Mouse (Mus musculus): ENCODE results near the gene Lin37. TPM values are rescaled to one million over a fixed set of nuclear protein-coding genes. Genes with fewer than 3 reads are reported as not detected.
A peak's percentile ranks its signal among the peaks of the same experiment; 100 is the strongest.

Gene Lin37
- total and polyA plus RNA-seq, 3 experiments: 4.0 to 38.6 (median 8.3) TPM

- Histone ChIP-seq H3K4me1 (ENCODE audit: control insufficient read depth in 1 of 2, insufficient read depth in 2 of 2) (peaks cover 23 to 29% of the 10 kb centered on the region in 2 experiments), H3K4me2 (ENCODE audit: insufficient read depth, low read depth, poor library complexity, severe bottlenecking) (peak overlapping the region; percentile 52), H3K79me2 (replicated peaks; ENCODE audit: control insufficient read depth, extremely low read depth, insufficient read depth, poor library complexity, severe bottlenecking) (peaks cover 3% of the 10 kb centered on the region), H3K27ac (ENCODE audit: insufficient read depth, low read depth) (peak overlapping the region; percentile 64), H3K9me3 (replicated peaks; ENCODE audit: low read length) (peaks cover 3% of the 10 kb centered on the region), H3K36me3 (replicated peaks in 1 of 2; ENCODE audit: control insufficient read depth in 1 of 2, insufficient read depth in 1 of 2, low read length in 1 of 2) (peaks cover 0 to 27% of the 10 kb centered on the region in 2 experiments), H3K4me3 (replicated peaks in 1 of 3; ENCODE audit: low read depth in 2 of 3, low read length in 2 of 3, poor library complexity in 1 of 3) (peak overlapping the region in 2 of 3 experiments; percentile 23 to 60), H3K9ac (ENCODE audit: insufficient read depth, low read depth) (peak overlapping the region; percentile 51), H3K27me3 (replicated peaks) (no peaks in the 10 kb centered on the region)
- TF ChIP-seq MEF2A (IDR thresholded peaks at IDR 0.05; ENCODE audit: borderline replicate concordance, low read depth, low read length) (no peak), POLR2A (IDR thresholded peaks at IDR 0.05; ENCODE audit: low read depth, low read length) (peak; percentile 28; the same call in 1 of the 2 replicates), E2F4 (IDR thresholded peaks at IDR 0.05; ENCODE audit: insufficient replicate concordance, low read depth, low read length) (no peak), EP300 (IDR thresholded peaks at IDR 0.05; ENCODE audit: low read length) (no peak), TCF12 (IDR thresholded peaks at IDR 0.05; ENCODE audit: low read depth, low read length) (no peak), UBTF (IDR thresholded peaks at IDR 0.05; ENCODE audit: low read depth, low read length) (no peak), KAT2A (IDR thresholded peaks at IDR 0.05; ENCODE audit: insufficient replicate concordance, low read length) (no peak), CHD1 (IDR thresholded peaks at IDR 0.05; ENCODE audit: low read depth, low read length) (no peak), MYC (IDR thresholded peaks at IDR 0.05; ENCODE audit: low read depth, low read length) (no peak; the same call in 1 of the 2 replicates), CHD2 (IDR thresholded peaks at IDR 0.05; ENCODE audit: low read length) (no peak), ZMIZ1 (IDR thresholded peaks at IDR 0.05; ENCODE audit: low read depth, low read length) (no peak), MAZ (IDR thresholded peaks at IDR 0.05; ENCODE audit: low read depth, low read length) (no peak), USF2 (conservative IDR thresholded peaks at IDR 0.05; ENCODE audit: low read depth, low read length) (0 out of 2 replicates have a peak, but pooled peaks have one; percentile 10), TBP (conservative IDR thresholded peaks at IDR 0.05; ENCODE audit: low read depth, low read length) (no peak), JUN (IDR thresholded peaks at IDR 0.05; ENCODE audit: insufficient read depth, low read depth, low read length) (no peak), JUND (conservative IDR thresholded peaks at IDR 0.05; ENCODE audit: low read depth, low read length) (no peak), BHLHE40 (IDR thresholded peaks at IDR 0.05; ENCODE audit: low read depth, low read length) (peak; percentile 81), NELFE (IDR thresholded peaks at IDR 0.05; ENCODE audit: low read depth, low read length) (no peak), MXI1 (IDR thresholded peaks at IDR 0.05; ENCODE audit: low read depth, low read length) (no peak), USF1 (IDR thresholded peaks at IDR 0.05; ENCODE audit: low read depth, low read length) (peak; percentile 61), POLR2AphosphoS2 (IDR thresholded peaks at IDR 0.05; ENCODE audit: low read depth, low read length) (no peak), ELF1 (IDR thresholded peaks at IDR 0.05; ENCODE audit: low read depth, low read length) (no peak), ZKSCAN1 (IDR thresholded peaks at IDR 0.05; ENCODE audit: borderline replicate concordance, low read depth, low read length) (no peak), IRF4 (IDR thresholded peaks at IDR 0.05; ENCODE audit: low read depth, low read length) (peak; percentile 9; the same call in 1 of the 2 replicates), ETS1 (conservative IDR thresholded peaks at IDR 0.05; ENCODE audit: low read depth, low read length) (no peak), PAX5 (IDR thresholded peaks at IDR 0.05; ENCODE audit: low read length) (no peak), RAD21 (IDR thresholded peaks at IDR 0.05; ENCODE audit: low read depth, low read length) (no peak), ZC3H11A (IDR thresholded peaks at IDR 0.05; ENCODE audit: low read depth, low read length) (no peak), MAX (IDR thresholded peaks at IDR 0.05; ENCODE audit: low read length) (no peak), HCFC1 (IDR thresholded peaks at IDR 0.05; ENCODE audit: low read depth, low read length) (no peak), SIN3A (IDR thresholded peaks at IDR 0.05; ENCODE audit: low read length) (peak; percentile 35), NRF1 (IDR thresholded peaks at IDR 0.05; ENCODE audit: low read depth, low read length) (no peak), CTCF (conservative IDR thresholded peaks at IDR 0.05 in 1 of 2, IDR thresholded peaks at IDR 0.05 in 1 of 2; ENCODE audit: low read depth in 2 of 2, low read length in 2 of 2) (no peak), ZNF384 (IDR thresholded peaks at IDR 0.05; ENCODE audit: low read depth, low read length) (no peak), SMC3 (IDR thresholded peaks at IDR 0.05; ENCODE audit: low read depth, low read length) (no peak), GABPA (IDR thresholded peaks at IDR 0.05; ENCODE audit: insufficient replicate concordance, low read depth, low read length) (no peak), MAFK (IDR thresholded peaks at IDR 0.05; ENCODE audit: insufficient replicate concordance, low read length) (no peak), RCOR1 (conservative IDR thresholded peaks at IDR 0.05; ENCODE audit: low read depth, low read length) (no peak)
- dilution Hi-C loops (cut with MboI; ENCODE audit: extremely low pct_ligation_motif_present, extremely low pct_unique_long_range_greater_than_20kb, low sequenced_read_pairs): no loop called here
- no peak for DNase-seq (ENCODE audit: extremely low read depth)
- in situ Hi-C loops (cut with MboI; ENCODE audit: low pct_ligation_motif_present, low pct_unique_long_range_greater_than_20kb, low sequenced_read_pairs): no loop called here
Measured at GRCm38 (mm10) chr7:30604424-30604823, 44.8 kb upstream of the Lin37 start.

Measured in CH12.LX (cell line).